Mouse (Mus musculus) kidney, adult 2 months (tissue): ENCODE results near the gene Primpol.

ENCODE experiments used
- CTCF ChIP-seq: fragments of 200-500 bp; conservative IDR thresholded peaks from 2 replicates; pipeline ENCODE4 v1.5.1; 2011; ENCODE audit warnings: low read depth, mild to moderate bottlenecking, control low read depth, low read length, moderate library complexity, mixed read lengths; ENCODE audit not compliant: insufficient read depth, insufficient read length
- POLR2A ChIP-seq: fragments of 200-500 bp; IDR thresholded peaks from one replicate; pipeline ENCODE4 v1.6.1; 2011; ENCODE audit warnings: low read depth, low read length, control low read depth

DNA sequence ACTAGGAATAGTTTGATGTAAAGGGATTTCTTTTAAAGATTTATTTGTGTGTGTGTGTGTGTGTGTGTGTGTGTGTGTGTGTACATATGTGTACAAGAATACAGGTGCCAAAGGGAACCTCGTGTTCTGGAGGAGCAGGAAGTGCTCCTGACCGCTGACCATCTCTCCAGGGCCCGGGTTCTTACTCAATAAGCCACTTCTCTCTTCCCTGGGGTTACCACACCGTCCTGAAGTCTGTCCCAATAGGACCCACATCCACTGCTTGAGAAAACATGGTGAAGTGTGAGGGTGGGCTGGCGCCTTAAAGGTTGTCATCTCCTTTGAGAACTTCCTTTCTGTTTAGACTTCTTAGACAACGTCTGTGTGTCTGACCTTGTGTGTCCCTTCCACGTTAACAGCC lies 83.1 kb downstream of the Primpol start:
- no peak for TF ChIP-seq CTCF
- no peak for TF ChIP-seq POLR2A
